Mouse (Mus musculus): Measurements from ENCODE around the gene Syt12. TPM values are rescaled to one million over a fixed set of nuclear protein-coding genes. Genes with fewer than 3 reads are reported as not detected.

Syt12 gene
- total RNA-seq, 2 experiments from 2014 or later = 1.8 to 5.0 TPM

- DNase-seq = no peak
- intact Hi-C loops (cut with DNase I) = no loop called here
Measured at GRCm38 (mm10) chr19:4419711-4420110, 57.5 kb downstream of the Syt12 start.

GRCm38 (mm10) chr19:4417713-4418112 is 59.5 kb downstream of the Syt12 start:
- DNase-seq = no peak
- intact Hi-C loops (cut with DNase I) = loop anchor here (2.0 kb wide), 2 partner anchors 79 to 161 kb away; no protein-coding TSS in a partner anchor

- intact Hi-C loops (cut with DNase I) = loop anchor here (2.0 kb wide), 2 partner anchors 78 to 160 kb away; no protein-coding TSS in a partner anchor
- peak; percentile 72 to 84 for DNase-seq
Measured at GRCm38 (mm10) chr19:4417183-4417582, 60.1 kb downstream of the Syt12 start.

DNA sequence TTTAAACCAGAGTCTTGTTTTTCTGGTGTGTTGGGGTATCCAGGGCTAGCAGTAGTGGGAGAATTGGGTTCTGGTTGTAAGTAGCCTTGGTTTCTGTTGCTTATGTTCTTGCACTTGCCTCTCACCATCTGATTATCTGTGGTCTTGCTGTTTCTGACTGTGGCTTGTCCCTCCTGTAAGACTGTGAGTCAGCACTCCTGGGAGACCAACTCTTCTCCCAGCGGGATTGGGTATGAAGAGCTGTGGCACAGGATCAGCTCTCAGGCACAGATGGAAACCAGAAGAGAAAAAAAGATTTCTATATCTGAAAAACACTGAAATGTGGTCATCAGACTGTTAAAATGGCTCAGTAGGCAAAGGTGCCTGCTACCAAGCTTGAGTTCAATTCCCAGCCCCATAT is 62.6 kb downstream of the Syt12 start:
- intact Hi-C loops (cut with DNase I) = no loop called here

GRCm38 (mm10) chr19:4409062-4409461 is 68.2 kb downstream of the Syt12 start:
- intact Hi-C loops (cut with DNase I) = no loop called here
- no peak for DNase-seq

More for the DNA sequence above, 62.6 kb downstream of the Syt12 start:
- no peak for DNase-seq

- DNase-seq = no peak
- intact Hi-C loops (cut with DNase I) = no loop called here
Measured at GRCm38 (mm10) chr19:4404840-4405239, 72.4 kb downstream of the Syt12 start.

- intact Hi-C loops (cut with DNase I) = loop anchor here (5.0 kb wide), 1 partner anchor 67 kb away; no protein-coding TSS in a partner anchor
- no peak for DNase-seq
Measured at GRCm38 (mm10) chr19:4398959-4399358, 78.3 kb downstream of the Syt12 start.

DNA sequence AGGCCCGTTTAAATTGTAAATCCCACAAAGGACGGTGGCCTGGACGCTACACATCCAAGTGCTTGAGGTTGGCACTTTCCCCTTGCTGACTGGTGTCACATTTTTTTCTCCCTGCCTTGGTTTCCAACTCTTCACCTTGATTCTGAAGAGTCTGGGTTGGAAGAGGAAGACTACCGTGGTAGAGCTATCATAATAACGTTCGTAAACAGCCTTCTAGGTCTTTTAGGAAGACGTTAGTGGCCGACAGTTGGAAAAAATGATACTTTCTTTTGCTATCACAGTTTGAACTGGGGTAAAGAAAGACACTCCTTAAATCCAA is 78.7 kb downstream of the Syt12 start:
- intact Hi-C loops (cut with DNase I) = loop anchor here (5.0 kb wide), 1 partner anchor 66 kb away; no protein-coding TSS in a partner anchor

GRCm38 (mm10) chr19:4397798-4398629 is 79.2 kb downstream of the Syt12 start, which contains the start of gene Kdm2a:
TSS of gene Kdm2a (minus strand) at chr19:4398285.
- intact Hi-C loops (cut with DNase I) = loop anchor here (5.0 kb wide), 1 partner anchor 66 kb away; no protein-coding TSS in a partner anchor

More for the DNA sequence above, 78.7 kb downstream of the Syt12 start:
- DNase-seq = no peak

GRCm38 (mm10) chr19:4396998-4397797 is 80.0 kb downstream of the Syt12 start:
- peak; percentile 94 to 95 for DNase-seq

More at GRCm38 (mm10) chr19:4397798-4398629, 79.2 kb downstream of the Syt12 start, which contains the start of gene Kdm2a:
- DNase-seq = peak; percentile 56 to 62

DNA sequence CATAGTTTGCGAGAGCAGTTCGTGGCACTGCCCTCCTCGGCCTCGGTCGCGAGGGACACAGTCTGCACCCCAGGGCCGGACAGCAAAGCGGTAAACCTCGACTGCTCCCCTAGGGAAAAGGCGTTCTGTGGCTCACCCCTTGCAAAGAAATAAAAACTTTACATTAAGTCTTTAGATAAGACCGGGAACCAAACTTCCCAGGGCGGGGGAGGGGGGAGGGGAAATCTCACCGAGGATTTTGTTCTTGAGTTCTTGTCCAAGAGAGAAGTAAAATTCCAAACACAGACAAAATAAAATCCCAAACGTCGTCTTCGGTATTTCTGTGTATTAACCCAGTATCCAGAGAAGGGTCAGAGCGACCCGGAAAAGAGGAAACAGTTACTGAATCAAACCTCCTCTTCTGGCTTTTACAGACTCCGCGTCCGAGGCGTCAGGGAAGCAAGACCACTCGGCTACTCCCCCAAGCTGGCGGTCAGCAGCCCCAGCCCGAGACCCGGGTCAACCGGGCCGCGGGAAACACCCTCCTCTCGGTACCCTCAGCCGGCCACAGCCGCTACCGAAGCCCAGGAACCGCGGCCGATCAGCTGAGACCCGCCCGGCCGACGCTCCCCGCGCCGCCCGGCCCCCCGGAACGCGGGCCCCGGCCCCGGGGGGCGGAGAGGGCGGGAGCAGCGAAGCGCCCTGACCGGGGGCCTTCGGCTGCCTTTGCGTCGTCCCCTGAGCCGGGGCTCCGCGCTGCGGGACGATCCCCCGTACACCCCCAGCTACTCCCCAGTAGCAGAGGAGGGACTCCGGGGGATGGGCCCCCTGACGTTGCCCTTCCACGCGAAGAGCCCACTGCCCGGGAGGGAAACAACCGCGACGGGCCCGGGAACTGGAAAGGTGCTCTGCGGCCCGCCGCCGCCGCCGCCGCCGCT is 80.9 kb downstream of the Syt12 start:
- DNase-seq = peak; percentile 49 to 54
- intact Hi-C loops (cut with DNase I) = loop anchor here (5.0 kb wide), 1 partner anchor 64 kb away; no protein-coding TSS in a partner anchor

More at GRCm38 (mm10) chr19:4396998-4397797, 80.0 kb downstream of the Syt12 start:
- intact Hi-C loops (cut with DNase I) = loop anchor here (5.0 kb wide), 1 partner anchor 65 kb away; no protein-coding TSS in a partner anchor

Other genes starting within 250 kb of the Syt12 start
- 10 to 100 TPM in 1 of 2 experiments, 1 to 10 TPM in 1; 9.5 to 10.8 TPM for gene Pold4, start 245.5 kb downstream of the Syt12 start, total RNA-seq (2021)
- 1 to 10 TPM; 7.2 to 9.9 TPM for gene Ssh3, start 208.3 kb downstream of the Syt12 start, total RNA-seq (2021)
- gene Ankrd13d, start 194.3 kb downstream of the Syt12 start, total RNA-seq (2021) = 1 to 10 TPM; 1.0 to 1.4 TPM
- 10 to 100 TPM; 54.1 to 59.4 TPM for gene Grk2, start 171.2 kb downstream of the Syt12 start, total RNA-seq (2021)
- gene Kdm2a, start 79.2 kb downstream of the Syt12 start, total RNA-seq (2021) = 10 to 100 TPM; 47.6 to 49.5 TPM
- gene Rhod, start 38.0 kb downstream of the Syt12 start, total RNA-seq (2021) = 1 to 10 TPM; 5.9 to 6.6 TPM
- gene 2010003K11Rik, start 21.1 kb upstream of the Syt12 start, total RNA-seq (2021) = under 1 TPM in 1 of 2 experiments, not detected in 1; 0.48 TPM
- 10 to 100 TPM in 1 of 2 experiments, 1 to 10 TPM in 1; 6.4 to 21.2 TPM for gene Pcx, start 33.0 kb upstream of the Syt12 start, total RNA-seq (2021)
- 10 to 100 TPM; 10.0 to 11.5 TPM for gene Lrfn4, start 138.2 kb upstream of the Syt12 start, total RNA-seq (2021)
- 10 to 100 TPM; 10.6 to 12.4 TPM for gene Rce1, start 148.2 kb upstream of the Syt12 start, total RNA-seq (2021)
- gene Gm960, start 221.2 kb upstream of the Syt12 start, total RNA-seq (2021) = not detected
- under 1 TPM; 0.15 to 0.22 TPM for gene Sptbn2, start 233.7 kb upstream of the Syt12 start, total RNA-seq (2021)

All from heart, postnatal 14 days (tissue).